Mouse (Mus musculus): ENCODE measurements around the gene Slc24a2.
A peak's percentile ranks its signal among the peaks of the same experiment; 100 is the strongest.

Slc24a2 gene

DNA sequence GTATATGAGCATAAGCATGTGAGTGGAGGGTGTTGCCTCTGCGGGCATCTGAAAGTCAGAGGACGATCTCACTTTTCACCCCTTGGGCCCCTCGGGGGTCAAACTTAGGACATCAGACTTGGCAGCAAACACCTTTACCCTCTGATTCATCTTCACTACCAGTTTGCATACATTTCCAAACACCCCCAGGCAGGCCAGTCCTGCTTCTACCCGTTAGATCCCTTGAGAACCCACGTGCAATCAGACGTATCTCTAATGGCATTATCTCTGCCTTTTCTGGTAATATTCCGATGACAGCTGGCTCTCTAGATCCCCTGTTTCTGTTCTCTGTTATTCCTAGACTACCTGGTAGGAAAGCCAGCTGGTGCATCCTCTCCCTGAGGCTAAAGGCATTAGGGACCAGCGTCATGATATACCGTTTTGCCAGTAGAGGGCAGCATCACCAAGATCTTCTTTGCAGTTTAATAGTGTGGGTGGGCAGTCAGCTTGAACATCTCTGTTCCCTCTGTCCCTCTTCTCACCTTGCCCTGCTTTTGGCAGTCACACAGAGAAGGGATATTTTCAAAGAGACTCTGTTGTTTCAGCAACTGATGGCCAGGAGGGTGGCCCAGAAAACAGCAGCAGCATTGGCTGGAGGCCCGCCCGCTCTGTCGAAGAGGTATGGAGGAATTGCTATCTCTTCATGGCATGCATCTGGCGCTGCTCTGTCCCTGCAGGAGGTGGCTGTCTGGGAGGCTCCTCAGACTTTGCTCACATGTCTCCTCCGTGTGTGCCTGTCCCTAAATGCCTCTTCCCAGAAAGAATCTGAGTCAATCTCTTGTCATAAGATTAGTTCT, 272.5 kb downstream of the Slc24a2 start:
- peak; percentile 46 to 68 for DNase-seq (ENCODE audit: low spot score in 2 of 2)

DNA sequence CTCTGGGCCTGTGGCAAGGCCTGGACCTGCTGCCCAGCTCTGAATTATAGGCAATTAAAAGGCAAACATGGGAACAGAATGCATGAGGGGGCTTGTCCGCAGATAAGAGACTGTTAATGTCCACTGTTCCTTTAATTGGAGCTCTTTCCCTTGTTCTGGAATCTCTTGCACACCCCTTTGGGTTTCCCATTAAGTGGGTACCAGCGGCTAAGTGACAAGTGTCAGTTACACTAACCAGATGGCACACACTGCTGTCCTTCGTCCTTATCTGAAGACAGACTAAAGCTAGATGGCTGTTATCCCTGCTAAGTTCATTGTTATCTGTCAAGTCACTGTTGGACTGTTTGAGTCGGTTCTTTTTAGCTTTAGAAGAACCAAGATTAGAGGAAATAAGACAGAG, 274.8 kb downstream of the Slc24a2 start:
- no peak for DNase-seq (ENCODE audit: low spot score in 2 of 2)

- DNase-seq (ENCODE audit: low spot score in 2 of 2): no peak
Measured at GRCm38 (mm10) chr4:86953519-86953918, 276.8 kb downstream of the Slc24a2 start.

DNA sequence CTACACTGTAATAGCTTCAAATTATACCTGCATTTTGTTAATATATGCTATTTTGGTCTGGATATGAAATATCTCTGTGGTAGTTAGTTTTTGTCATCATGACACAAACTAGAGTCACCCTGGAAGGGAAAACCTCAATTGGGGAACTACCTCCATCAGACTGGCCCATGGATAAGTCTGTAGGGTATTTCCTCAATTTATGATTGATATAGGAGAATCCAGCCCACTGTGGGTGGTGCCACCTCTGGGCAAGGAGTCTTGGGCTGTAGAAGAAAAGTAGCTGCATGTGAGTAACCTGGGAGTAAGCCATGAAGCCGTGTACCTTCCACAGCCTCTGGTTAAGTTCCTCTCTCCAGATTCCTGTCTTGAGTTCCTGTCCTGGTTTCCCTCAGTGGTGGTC, 281.5 kb downstream of the Slc24a2 start:
- DNase-seq (ENCODE audit: low spot score in 2 of 2): no peak

DNA sequence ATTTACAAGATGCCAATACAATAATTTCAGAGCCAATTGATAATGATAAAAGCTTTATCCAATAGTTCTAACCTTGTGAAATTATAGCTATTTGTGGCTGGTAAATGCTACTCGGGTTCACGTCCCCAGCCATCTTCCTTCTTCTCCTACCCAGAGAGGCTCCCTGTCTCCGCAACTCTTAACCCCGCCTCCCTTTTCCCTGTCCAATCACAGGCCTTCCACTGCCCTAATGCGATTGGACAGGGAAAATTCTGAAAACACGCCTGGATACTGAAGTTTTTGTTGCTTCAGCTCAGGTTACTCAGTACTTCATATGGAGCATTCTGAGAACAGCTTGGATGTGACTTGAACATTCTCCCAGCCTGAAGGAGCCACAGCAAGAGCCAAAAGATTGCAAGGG, 287.0 kb downstream of the Slc24a2 start:
- no peak for DNase-seq (ENCODE audit: low spot score in 2 of 2)

DNA sequence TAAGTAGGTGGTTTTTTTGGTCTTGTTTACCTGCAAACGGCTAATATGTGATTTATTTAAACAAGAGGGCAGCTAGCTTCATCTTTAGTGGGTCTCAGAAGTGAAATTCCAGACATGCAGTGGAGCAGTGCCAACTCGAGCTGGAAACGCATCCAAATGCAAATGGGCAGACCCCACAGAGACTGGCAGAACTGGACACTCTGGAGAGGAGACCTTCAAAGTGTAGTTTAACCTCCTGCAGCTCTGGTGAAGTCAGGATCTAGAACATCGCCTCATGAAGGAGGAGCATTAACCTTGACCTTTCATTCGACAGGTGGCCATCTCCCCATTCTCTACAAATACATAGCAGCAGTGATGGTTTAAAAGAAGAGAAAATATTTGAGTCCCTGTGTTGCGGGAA, 287.6 kb downstream of the Slc24a2 start:
- DNase-seq (ENCODE audit: low spot score in 2 of 2): no peak

GRCm38 (mm10) chr4:86936706-86937105, 293.6 kb downstream of the Slc24a2 start:
- DNase-seq (ENCODE audit: low spot score in 2 of 2): no peak

- no peak for DNase-seq (ENCODE audit: low spot score in 2 of 2)
Measured at GRCm38 (mm10) chr4:86936217-86936616, 294.1 kb downstream of the Slc24a2 start.
